Mouse (Mus musculus) liver, embryonic 14.5 days (tissue): Measurements from ENCODE around the gene Znrf3. TPM values are rescaled to one million over a fixed set of nuclear protein-coding genes. Genes with fewer than 3 reads are reported as not detected.
A peak's percentile ranks its signal among the peaks of the same experiment; 100 is the strongest.

Experiments used
- ATAC-seq: fragments of 200-750 bp; cut with Nextera tagmentation; 2 replicates; pipeline ENCODE4 v1.8.0; 2017; ENCODE audit warnings: moderate number of reproducible peaks, mild to moderate bottlenecking, moderate library complexity; ENCODE audit not compliant: insufficient read depth
- DNase-seq, 3 experiments: peaks; one replicate each; pipeline ENCODE4 v3.0.0-alpha.2; 2012 to 2013; ENCODE audit warnings: low read depth in 3 of 3, low spot score in 3 of 3
- H3K27ac ChIP-seq: fragments of 300-500 bp; sonication (generic); 2 replicates; pipeline ENCODE4 v1.5.1; 2014; ENCODE audit warnings: moderate library complexity, mild to moderate bottlenecking, control low read depth, inconsistent platforms
- H3K27me3 ChIP-seq: fragments of 300-500 bp; sonication (generic); 2 replicates; pipeline ENCODE4 v1.6.1; 2014; ENCODE audit warnings: mild to moderate bottlenecking, low read length, moderate library complexity; ENCODE audit not compliant: control insufficient read depth, insufficient read depth
- H3K36me3 ChIP-seq: fragments of 300-500 bp; sonication (generic); replicated peaks from 2 replicates; pipeline ENCODE4 v1.6.1; 2014; ENCODE audit warnings: low read depth; ENCODE audit not compliant: control insufficient read depth, insufficient read depth
- H3K4me1 ChIP-seq, 2 experiments: fragments of 200-500 bp in 1 of 2; fragments of 300-500 bp in 1 of 2; sonication (generic) in 1 of 2; replicated peaks; 2 replicates each; pipeline ENCODE4 v1.6.1; 2012 to 2014; ENCODE audit warnings: antibody characterized with exemption in 1 of 2, inconsistent platforms in 1 of 2, low read length in 1 of 2; ENCODE audit not compliant: control insufficient read depth in 2 of 2, insufficient read depth in 2 of 2
- H3K4me2 ChIP-seq: fragments of 300-500 bp; sonication (generic); 2 replicates; pipeline ENCODE4 v1.6.1; 2014; ENCODE audit warnings: low read depth, mild to moderate bottlenecking, control low read depth, moderate library complexity
- H3K4me3 ChIP-seq, 2 experiments: fragments of 200-500 bp in 1 of 2; fragments of 300-500 bp in 1 of 2; sonication (generic) in 1 of 2; 2 replicates each; pipeline ENCODE4 v1.5.1; 2012 to 2014; ENCODE audit warnings: low read depth in 2 of 2, low read length in 2 of 2, mild to moderate bottlenecking in 2 of 2, control low read depth in 1 of 2, inconsistent platforms in 1 of 2, moderate library complexity in 1 of 2; ENCODE audit not compliant: insufficient read depth in 1 of 2
- H3K9ac ChIP-seq: fragments of 300-500 bp; sonication (generic); replicated peaks from 2 replicates; pipeline ENCODE4 v1.6.1; 2014; ENCODE audit warnings: mild to moderate bottlenecking, control low read depth, moderate library complexity
- H3K9me3 ChIP-seq: fragments of 300-500 bp; sonication (generic); 2 replicates; pipeline ENCODE4 v1.6.1; 2016; ENCODE audit warnings: low read length, mixed read lengths; ENCODE audit not compliant: control insufficient read depth
- CTCF ChIP-seq: IDR thresholded peaks from 2 replicates; pipeline ENCODE4 v1.5.1; 2016; ENCODE audit warnings: antibody characterized with exemption, low read depth, control low read depth
- EP300 ChIP-seq: IDR thresholded peaks from 2 replicates; pipeline ENCODE4 v1.6.1; 2016; ENCODE audit warnings: antibody characterized with exemption, low read depth
- WGBS: fragments of 180-500 bp; shearing (Covaris S2); extraction: QIAGEN DNeasy Blood & Tissue Kit; methylation state at CpG from one replicate; pipeline ENCODE4 v1.1.7; 2014; ENCODE audit not compliant: insufficient replicate concordance; 5-methylcytosine and 5-hydroxymethylcytosine counted together
- polyA plus RNA-seq, 2 experiments: library from polyadenylated mRNA; depleted of rRNA in 1 of 2; stranded (reverse) in 1 of 2; unstranded in 1 of 2; fragments of >200 nt; fragmentation: Nextera tagmentation in 1 of 2; extraction: Ambion mirVana in 1 of 2; gene quantifications; 2 replicates each; pipeline versions ENCODE4 v1.2.1 to v1.2.3; 2012 to 2014

Gene Znrf3
- polyA plus RNA-seq, 2 experiments, result 1.4 to 2.4 TPM

DNA sequence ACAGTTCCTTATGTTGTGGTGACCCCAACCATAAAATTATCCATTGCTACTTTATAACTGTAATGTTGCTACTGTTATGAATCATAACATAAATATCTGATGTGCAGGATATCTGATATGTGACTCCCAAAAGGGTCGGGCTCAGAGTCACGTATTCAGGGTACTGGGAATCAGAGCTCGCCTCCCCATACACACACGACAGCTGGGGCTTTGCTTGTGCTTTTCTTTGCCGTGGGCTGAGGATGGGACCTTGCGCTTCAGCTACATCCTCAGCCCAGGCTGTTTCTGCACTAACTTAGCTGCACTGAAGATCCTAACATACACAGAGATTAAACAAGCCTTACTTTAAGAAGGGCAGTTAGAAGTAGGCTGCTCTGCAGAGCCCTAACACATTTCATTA lies 193.5 kb downstream of the Znrf3 start:
- no peak for ATAC-seq
- TF ChIP-seq EP300 (no peak), CTCF (no peak)
- no peaks in the 10 kb centered on the region for H3K36me3 ChIP-seq
- no peak overlapping the region for H3K4me2 ChIP-seq
- 70% methylated on average over 6 of the region's 6 CpGs for WGBS
- no peak overlapping the region for H3K4me3 ChIP-seq
- peaks cover 0 to 29% of the 10 kb centered on the region in 2 experiments; a peak in 3 of 4 replicates for H3K4me1 ChIP-seq
- no peak for DNase-seq
- H3K9me3 ChIP-seq, result no peaks in the 10 kb centered on the region
- no peak overlapping the region for H3K27ac ChIP-seq
- H3K9ac ChIP-seq, result no peak overlapping the region
- no peaks in the 10 kb centered on the region for H3K27me3 ChIP-seq

DNA sequence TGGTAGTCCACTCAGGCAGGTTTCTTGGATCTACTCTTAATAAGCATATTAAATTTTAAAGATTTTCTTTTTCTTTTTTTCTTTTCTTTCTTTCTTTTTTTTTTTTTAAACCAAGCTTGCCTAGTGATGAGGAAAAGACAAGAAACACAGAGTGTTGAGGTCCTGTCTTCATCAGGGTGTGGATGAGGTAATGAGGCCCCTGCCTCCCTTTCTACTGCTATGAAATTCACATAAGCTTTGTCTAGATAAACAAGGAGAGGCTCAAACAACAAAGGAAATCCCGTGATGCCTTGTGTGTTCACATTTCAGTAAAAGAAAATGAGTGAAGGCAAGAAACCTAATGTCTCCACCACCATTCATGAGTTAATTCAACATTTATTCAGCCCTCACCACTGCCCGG lies 196.4 kb downstream of the Znrf3 start:
- H3K4me2 ChIP-seq, result no peak overlapping the region
- H3K27ac ChIP-seq, result no peak overlapping the region
- no peak overlapping the region for H3K9ac ChIP-seq
- no peak for TF ChIP-seq CTCF
- TF ChIP-seq EP300, result no peak
- H3K9me3 ChIP-seq, result no peaks in the 10 kb centered on the region
- peak in 1 of 3 experiments; percentile 7 for DNase-seq
- ATAC-seq, result no peak
- H3K4me3 ChIP-seq, result no peak overlapping the region
- H3K36me3 ChIP-seq, result no peaks in the 10 kb centered on the region
- H3K27me3 ChIP-seq, result no peaks in the 10 kb centered on the region
- peaks cover 0 to 38% of the 10 kb centered on the region in 2 experiments; a peak in 3 of 4 replicates for H3K4me1 ChIP-seq
- 45% methylated on average over 2 of the region's 2 CpGs for WGBS

DNA sequence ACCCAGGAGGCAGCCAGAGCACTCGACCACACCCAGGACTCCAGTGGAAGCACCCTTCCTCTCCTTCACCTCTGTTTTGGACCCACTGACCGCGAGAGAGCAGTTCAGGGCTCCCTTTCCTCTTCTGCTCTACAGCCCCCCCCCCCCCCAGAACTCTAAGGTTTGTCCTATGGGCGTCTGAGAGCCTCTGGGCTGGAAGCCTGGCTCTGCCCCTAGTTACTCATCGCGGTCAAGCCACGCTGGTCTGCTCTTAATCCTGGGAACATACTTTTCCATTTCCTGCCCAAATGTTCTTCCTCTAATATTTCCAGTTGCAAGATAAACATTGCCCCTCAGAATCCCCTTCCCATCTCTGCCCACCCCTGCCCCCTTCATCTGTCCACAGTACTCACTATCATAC lies 199.2 kb downstream of the Znrf3 start:
- peaks cover 0 to 41% of the 10 kb centered on the region in 2 experiments; a peak in 3 of 4 replicates for H3K4me1 ChIP-seq
- H3K27ac ChIP-seq, result no peak overlapping the region
- no peak overlapping the region for H3K4me3 ChIP-seq
- no peaks in the 10 kb centered on the region for H3K36me3 ChIP-seq
- no peaks in the 10 kb centered on the region for H3K27me3 ChIP-seq
- no peak overlapping the region for H3K4me2 ChIP-seq
- no peak for DNase-seq
- H3K9me3 ChIP-seq, result no peaks in the 10 kb centered on the region
- TF ChIP-seq EP300 (no peak), CTCF (no peak)
- no peak overlapping the region for H3K9ac ChIP-seq
- no peak for ATAC-seq
- 51% methylated on average over 7 of the region's 7 CpGs for WGBS

DNA sequence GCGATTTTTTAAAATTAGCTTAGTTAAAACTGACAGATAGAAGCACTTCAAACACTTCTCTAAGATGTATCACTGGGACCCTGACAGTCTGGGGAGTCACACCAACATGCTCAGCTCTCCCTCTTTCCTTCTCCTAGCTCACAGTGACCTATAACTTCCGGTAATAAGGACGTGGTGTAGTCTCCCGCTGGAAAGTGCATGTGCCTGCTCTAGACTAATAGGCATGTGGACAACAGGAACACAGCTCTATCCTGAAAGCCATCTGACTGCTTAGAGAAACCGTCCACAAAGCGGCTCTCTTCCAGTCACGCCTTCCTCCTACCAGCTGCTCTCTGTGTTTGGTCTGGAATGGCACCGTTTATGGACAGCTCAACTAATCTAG lies 199.9 kb downstream of the Znrf3 start:
- ATAC-seq, result no peak
- no peak overlapping the region for H3K9ac ChIP-seq
- DNase-seq, result no peak

DNA sequence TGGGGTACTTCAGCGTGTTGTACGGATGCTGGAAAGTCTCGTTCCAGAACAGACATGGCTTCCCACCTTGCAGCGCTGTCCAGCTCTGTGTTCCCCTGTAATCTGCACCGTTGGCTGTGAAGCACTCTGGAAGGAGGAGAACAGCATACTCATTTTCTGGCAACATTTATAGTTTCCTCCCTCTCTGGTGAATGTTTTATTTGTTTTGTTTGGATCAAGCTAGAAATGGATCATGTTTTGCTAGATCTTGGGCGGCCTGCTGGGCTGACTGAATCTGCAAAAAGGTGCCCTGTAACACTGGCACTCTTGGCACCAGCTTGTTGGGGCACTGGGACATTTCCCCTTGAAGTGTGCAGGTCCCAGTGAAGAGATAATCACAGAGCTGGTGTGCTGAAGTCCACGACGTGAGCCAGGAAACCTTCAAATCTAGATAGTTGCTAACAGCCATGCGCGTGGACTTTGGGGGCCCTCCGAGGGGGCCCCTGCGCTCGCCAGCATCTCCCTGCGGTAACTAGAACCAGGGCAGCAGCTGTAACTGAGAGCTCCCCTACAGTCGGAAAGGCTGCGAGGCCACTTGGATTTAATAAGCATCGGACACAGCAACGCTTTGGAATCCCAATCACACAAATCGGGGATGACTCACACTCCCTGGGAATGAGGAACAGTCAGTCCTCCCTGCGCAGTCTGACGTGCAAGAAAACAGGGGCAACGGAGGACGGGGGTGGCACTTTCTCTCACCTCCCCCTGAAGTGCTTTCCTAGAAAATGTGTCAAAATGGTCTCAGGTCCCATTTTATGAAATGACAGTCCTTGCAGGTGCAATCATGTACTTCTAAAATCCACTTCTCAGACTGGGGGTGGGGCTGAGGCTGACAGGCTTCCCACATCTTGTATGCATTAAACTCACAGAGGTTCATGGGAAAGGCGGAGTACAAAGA lies 200.6 kb downstream of the Znrf3 start:
- H3K9me3 ChIP-seq, result no peaks in the 10 kb centered on the region
- H3K4me2 ChIP-seq, result no peak overlapping the region
- no peak overlapping the region for H3K9ac ChIP-seq
- WGBS, result 48% methylated on average over 24 of the region's 24 CpGs
- no peaks in the 10 kb centered on the region for H3K27me3 ChIP-seq
- no peak for ATAC-seq
- no peak overlapping the region for H3K27ac ChIP-seq
- no peak for DNase-seq
- no peak overlapping the region for H3K4me3 ChIP-seq
- no peaks in the 10 kb centered on the region for H3K36me3 ChIP-seq
- TF ChIP-seq EP300, result no peak
- no peak for TF ChIP-seq CTCF
- peaks cover 7 to 49% of the 10 kb centered on the region in 2 experiments for H3K4me1 ChIP-seq

More for the DNA sequence above, 199.9 kb downstream of the Znrf3 start:
- H3K4me3 ChIP-seq, result no peak overlapping the region
- H3K4me2 ChIP-seq, result no peak overlapping the region
- peaks cover 4 to 48% of the 10 kb centered on the region in 2 experiments for H3K4me1 ChIP-seq
- no peaks in the 10 kb centered on the region for H3K27me3 ChIP-seq
- no peak overlapping the region for H3K27ac ChIP-seq
- H3K9me3 ChIP-seq, result no peaks in the 10 kb centered on the region
- WGBS, result 46% methylated on average over 8 of the region's 8 CpGs
- H3K36me3 ChIP-seq, result no peaks in the 10 kb centered on the region
- TF ChIP-seq CTCF (no peak), EP300 (no peak)
